Mouse (Mus musculus): ENCODE measurements around the gene D630039A03Rik. TPM values are rescaled to one million over a fixed set of nuclear protein-coding genes. Genes with fewer than 3 reads are reported as not detected.
"Not testable (repeated sequence)": the region's sequence is repeated elsewhere in the genome, so short reads cannot be mapped to it uniquely, and the experiment has no call there.

D630039A03Rik gene
- polyA plus RNA-seq, 1 experiment = 0.54 TPM

- Histone ChIP-seq H3K27ac (ENCODE audit: insufficient read depth, low read length) (no peak overlapping the region), H3K4me1 (ENCODE audit: control insufficient read depth, insufficient read depth, low read length) (no peaks in the 10 kb centered on the region), H3K4me3 (replicated peaks; ENCODE audit: insufficient read depth, low read depth, low read length) (no peak overlapping the region), H3K27me3 (ENCODE audit: control insufficient read depth, insufficient read depth, low read length) (no peaks in the 10 kb centered on the region)
- no peak for DNase-seq
- WGBS = 60% methylated on average over 5 of the region's 5 CpGs
- TF ChIP-seq CTCF (IDR thresholded peaks at IDR 0.05; ENCODE audit: borderline replicate concordance, insufficient read depth, low read depth, low read length) (no peak), POLR2A (IDR thresholded peaks at IDR 0.05; ENCODE audit: borderline replicate concordance, insufficient read depth, low read length) (no peak)
Measured at GRCm38 (mm10) chr4:57895140-57895539, 21.0 kb downstream of the D630039A03Rik start.

GRCm38 (mm10) chr4:57892001-57892586, 24.0 kb downstream of the D630039A03Rik start:
- H3K27me3 ChIP-seq (ENCODE audit: control insufficient read depth, insufficient read depth, low read length) = no peaks in the 10 kb centered on the region
- H3K4me1 ChIP-seq (ENCODE audit: control insufficient read depth, insufficient read depth, low read length) = no peaks in the 10 kb centered on the region; the same call in 1 of the 2 replicates
- DNase-seq = no peak
- H3K27ac ChIP-seq (ENCODE audit: insufficient read depth, low read length) = no peak overlapping the region
- WGBS = 32% methylated on average over 10 of the region's 10 CpGs
- no peak for TF ChIP-seq CTCF (IDR thresholded peaks at IDR 0.05; ENCODE audit: borderline replicate concordance, insufficient read depth, low read depth, low read length)
- no peak for TF ChIP-seq POLR2A (IDR thresholded peaks at IDR 0.05; ENCODE audit: borderline replicate concordance, insufficient read depth, low read length)
- no peak overlapping the region for H3K4me3 ChIP-seq (replicated peaks; ENCODE audit: insufficient read depth, low read depth, low read length)

GRCm38 (mm10) chr4:57889773-57890172, 26.3 kb downstream of the D630039A03Rik start:
- TF ChIP-seq POLR2A (IDR thresholded peaks at IDR 0.05; ENCODE audit: borderline replicate concordance, insufficient read depth, low read length) = no peak
- no peak overlapping the region for H3K27ac ChIP-seq (ENCODE audit: insufficient read depth, low read length)
- H3K27me3 ChIP-seq (ENCODE audit: control insufficient read depth, insufficient read depth, low read length) = no peaks in the 10 kb centered on the region
- H3K4me1 ChIP-seq (ENCODE audit: control insufficient read depth, insufficient read depth, low read length) = no peaks in the 10 kb centered on the region; the same call in 1 of the 2 replicates
- H3K4me3 ChIP-seq (replicated peaks; ENCODE audit: insufficient read depth, low read depth, low read length) = no peak overlapping the region
- no peak for DNase-seq
- WGBS = 92% methylated on average over 8 of the region's 8 CpGs

GRCm38 (mm10) chr4:57888978-57889377, 27.1 kb downstream of the D630039A03Rik start:
- 94% methylated on average over 1 of the region's 1 CpGs for WGBS
- DNase-seq; H3K4me3 ChIP-seq (replicated peaks; ENCODE audit: insufficient read depth, low read depth, low read length); H3K4me1 ChIP-seq (ENCODE audit: control insufficient read depth, insufficient read depth, low read length); H3K27me3 ChIP-seq (ENCODE audit: control insufficient read depth, insufficient read depth, low read length); H3K27ac ChIP-seq (ENCODE audit: insufficient read depth, low read length): not testable (repeated sequence)

GRCm38 (mm10) chr4:57888246-57888645, 27.9 kb downstream of the D630039A03Rik start:
- Histone ChIP-seq H3K4me1 (ENCODE audit: control insufficient read depth, insufficient read depth, low read length) (no peaks in the 10 kb centered on the region; the same call in 1 of the 2 replicates), H3K27ac (ENCODE audit: insufficient read depth, low read length) (no peak overlapping the region), H3K27me3 (ENCODE audit: control insufficient read depth, insufficient read depth, low read length) (no peaks in the 10 kb centered on the region), H3K4me3 (replicated peaks; ENCODE audit: insufficient read depth, low read depth, low read length) (no peak overlapping the region)
- DNase-seq = no peak
- TF ChIP-seq POLR2A (IDR thresholded peaks at IDR 0.05; ENCODE audit: borderline replicate concordance, insufficient read depth, low read length) = no peak
- no peak for TF ChIP-seq CTCF (IDR thresholded peaks at IDR 0.05; ENCODE audit: borderline replicate concordance, insufficient read depth, low read depth, low read length)
- WGBS = 99% methylated on average over 2 of the region's 2 CpGs

- Histone ChIP-seq H3K4me3 (replicated peaks; ENCODE audit: insufficient read depth, low read depth, low read length) (no peak overlapping the region), H3K4me1 (ENCODE audit: control insufficient read depth, insufficient read depth, low read length) (no peaks in the 10 kb centered on the region; the same call in 1 of the 2 replicates), H3K27ac (ENCODE audit: insufficient read depth, low read length) (no peak overlapping the region), H3K27me3 (ENCODE audit: control insufficient read depth, insufficient read depth, low read length) (no peaks in the 10 kb centered on the region)
- DNase-seq = no peak
- 91% methylated on average over 3 of the region's 3 CpGs for WGBS
- TF ChIP-seq CTCF (IDR thresholded peaks at IDR 0.05; ENCODE audit: borderline replicate concordance, insufficient read depth, low read depth, low read length) (no peak), POLR2A (IDR thresholded peaks at IDR 0.05; ENCODE audit: borderline replicate concordance, insufficient read depth, low read length) (no peak)
Measured at GRCm38 (mm10) chr4:57886888-57887230, 29.2 kb downstream of the D630039A03Rik start.

GRCm38 (mm10) chr4:57886066-57886887, 29.8 kb downstream of the D630039A03Rik start:
- Histone ChIP-seq H3K27ac (ENCODE audit: insufficient read depth, low read length) (no peak overlapping the region), H3K4me1 (ENCODE audit: control insufficient read depth, insufficient read depth, low read length) (no peaks in the 10 kb centered on the region; the same call in 1 of the 2 replicates), H3K4me3 (replicated peaks; ENCODE audit: insufficient read depth, low read depth, low read length) (no peak overlapping the region), H3K27me3 (ENCODE audit: control insufficient read depth, insufficient read depth, low read length) (no peaks in the 10 kb centered on the region)
- TF ChIP-seq CTCF (IDR thresholded peaks at IDR 0.05; ENCODE audit: borderline replicate concordance, insufficient read depth, low read depth, low read length) (no peak), POLR2A (IDR thresholded peaks at IDR 0.05; ENCODE audit: borderline replicate concordance, insufficient read depth, low read length) (no peak)
- DNase-seq = no peak
- 48% methylated on average over 11 of the region's 11 CpGs for WGBS

- 65% methylated on average over 2 of the region's 2 CpGs for WGBS
- Histone ChIP-seq H3K4me3 (replicated peaks; ENCODE audit: insufficient read depth, low read depth, low read length) (no peak overlapping the region), H3K4me1 (ENCODE audit: control insufficient read depth, insufficient read depth, low read length) (no peaks in the 10 kb centered on the region; the same call in 1 of the 2 replicates), H3K27me3 (ENCODE audit: control insufficient read depth, insufficient read depth, low read length) (no peaks in the 10 kb centered on the region), H3K27ac (ENCODE audit: insufficient read depth, low read length) (no peak overlapping the region)
- TF ChIP-seq POLR2A (IDR thresholded peaks at IDR 0.05; ENCODE audit: borderline replicate concordance, insufficient read depth, low read length) (no peak), CTCF (IDR thresholded peaks at IDR 0.05; ENCODE audit: borderline replicate concordance, insufficient read depth, low read depth, low read length) (no peak)
- DNase-seq = no peak
Measured at GRCm38 (mm10) chr4:57885186-57885585, 30.9 kb downstream of the D630039A03Rik start.
